Mouse (Mus musculus) heart, postnatal 4 days (tissue): ENCODE results near the gene Pi4k2b. TPM values are rescaled to one million over a fixed set of nuclear protein-coding genes. Genes with fewer than 3 reads are reported as not detected.
"Not testable (repeated sequence)": the region's sequence is repeated elsewhere in the genome, so short reads cannot be mapped to it uniquely, and the experiment has no call there.

Experiments
- DNase-seq: peaks from one replicate; pipeline ENCODE4 v3.0.0; 2021
- total RNA-seq, 2 experiments: library from RNA; stranded (reverse); gene quantifications; 2 replicates each; pipeline ENCODE4 v1.2.3; 2021

The Pi4k2b gene
- 1 to 10 TPM; 5.4 to 5.8 TPM for total RNA-seq

DNA sequence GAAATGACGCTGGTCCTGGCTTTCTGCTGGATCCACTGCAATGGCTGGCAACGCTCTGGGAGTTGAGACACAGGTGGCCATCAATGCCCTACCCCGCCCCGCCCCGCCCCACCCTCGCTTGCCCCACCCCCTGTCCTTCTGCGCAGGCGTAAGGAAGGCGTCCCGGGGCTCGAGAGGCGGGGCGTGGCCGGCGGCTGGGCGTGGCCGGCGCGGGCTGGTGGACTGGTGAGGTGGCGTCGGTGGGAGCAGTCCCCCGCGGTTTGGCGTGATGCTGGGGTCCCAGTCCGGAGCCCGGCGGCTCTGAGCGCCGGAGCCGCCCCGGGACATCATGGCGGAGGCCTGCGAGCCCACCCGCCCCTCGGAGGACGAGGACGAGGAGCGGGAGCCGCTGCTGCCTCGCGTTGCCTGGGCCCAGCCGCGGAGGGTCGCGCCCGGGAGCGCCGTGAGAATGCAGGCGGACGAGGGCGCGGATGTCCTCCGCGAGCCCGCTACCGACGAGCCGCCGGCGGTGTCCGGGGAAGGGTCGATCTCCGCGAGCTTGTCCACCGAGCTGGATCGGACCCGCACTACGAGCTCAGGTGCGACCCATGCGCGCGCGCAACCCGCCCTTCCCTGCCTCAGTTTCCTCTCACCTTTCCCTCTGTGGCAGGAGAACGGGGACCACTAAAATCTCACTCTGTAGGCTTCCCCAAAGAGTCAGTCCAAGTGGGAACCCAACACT is at the start of gene Pi4k2b:
Gene Pi4k2b, plus strand, starts transcription at position 184 of the 721 bp plus-strand sequence.
- peak; percentile 90 for DNase-seq

DNA sequence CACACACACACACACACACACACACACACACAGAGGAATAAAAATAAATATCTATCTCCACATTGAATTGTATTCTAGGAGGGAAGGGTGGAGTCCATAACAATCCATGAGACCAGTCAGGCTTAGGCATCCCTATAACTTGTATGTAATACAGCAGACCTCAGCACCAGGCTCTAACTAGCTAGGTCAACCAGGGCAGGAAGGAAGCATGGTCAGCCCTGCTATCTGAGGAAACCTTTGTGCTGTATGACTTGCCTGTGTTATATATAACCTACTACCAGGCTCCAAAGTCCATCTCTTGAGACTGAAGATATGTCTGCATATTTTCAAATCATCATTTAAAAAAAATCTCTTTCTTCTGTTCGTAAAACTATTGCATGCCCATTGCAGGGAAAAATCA is 44.1 kb upstream of the Pi4k2b start:
- no peak for DNase-seq

DNA sequence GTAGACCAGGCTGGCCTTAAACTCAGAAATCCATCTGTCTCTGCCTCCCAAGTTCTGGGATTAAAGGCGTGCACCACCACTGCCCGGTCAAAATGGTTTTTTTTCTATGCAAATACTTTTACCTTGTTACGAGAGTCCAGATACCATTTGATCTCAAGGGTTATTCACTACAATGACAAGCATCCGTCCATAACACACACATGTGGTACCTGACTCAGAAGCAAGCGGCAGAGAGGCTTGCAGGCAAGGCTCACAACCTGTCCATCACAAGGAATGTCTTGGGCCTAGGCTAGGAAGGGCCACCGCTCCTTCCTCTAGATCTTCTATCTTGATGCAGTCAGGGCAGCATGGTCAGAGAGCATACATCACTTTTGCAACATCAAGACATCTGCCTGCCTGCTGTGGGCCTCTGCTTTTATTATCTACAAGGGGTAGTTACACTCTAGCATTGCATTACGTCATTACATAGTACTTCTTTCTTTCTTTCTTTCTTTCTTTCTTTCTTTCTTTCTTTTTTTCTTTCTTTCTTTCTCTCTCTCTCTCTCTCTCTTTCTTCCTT is 43.4 kb upstream of the Pi4k2b start:
- not testable (repeated sequence) for DNase-seq

DNA sequence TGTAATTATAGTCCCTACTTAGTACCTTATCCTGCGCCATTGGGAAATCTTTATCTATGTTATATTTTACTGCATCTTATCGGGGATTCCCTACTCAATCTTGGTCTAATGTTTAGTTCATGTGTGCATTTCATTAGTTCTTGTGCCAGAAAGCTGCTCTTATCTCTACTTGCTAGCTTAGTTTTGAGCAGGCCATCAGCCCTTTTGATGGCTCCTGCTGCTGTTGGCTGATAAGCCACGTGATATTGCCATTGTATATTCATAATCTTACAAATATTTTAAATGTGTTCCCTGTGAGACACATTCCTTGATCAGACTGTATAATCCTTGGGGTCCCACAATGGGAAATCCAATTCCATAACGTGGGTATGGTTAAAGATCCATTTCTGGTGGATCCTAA is 36.8 kb upstream of the Pi4k2b start:
- no peak for DNase-seq

DNA sequence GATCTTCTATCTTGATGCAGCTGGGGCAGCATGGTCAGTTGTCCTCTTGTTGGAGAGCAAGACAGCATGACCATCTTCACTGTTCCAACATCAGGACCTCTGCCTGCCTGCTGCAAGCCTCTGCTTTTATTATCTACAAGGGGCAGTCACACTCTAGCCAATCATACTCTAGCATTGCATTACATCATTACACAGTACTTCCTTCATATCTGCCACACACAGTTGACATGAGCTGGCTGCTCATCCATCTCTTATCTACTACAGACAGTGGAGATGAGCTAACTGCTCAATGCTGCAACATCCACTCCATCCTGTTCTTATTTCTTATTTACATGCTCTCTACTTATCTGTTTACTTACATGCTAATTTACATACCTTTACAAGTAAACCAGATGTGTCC is 28.7 kb upstream of the Pi4k2b start:
- no peak for DNase-seq

DNA sequence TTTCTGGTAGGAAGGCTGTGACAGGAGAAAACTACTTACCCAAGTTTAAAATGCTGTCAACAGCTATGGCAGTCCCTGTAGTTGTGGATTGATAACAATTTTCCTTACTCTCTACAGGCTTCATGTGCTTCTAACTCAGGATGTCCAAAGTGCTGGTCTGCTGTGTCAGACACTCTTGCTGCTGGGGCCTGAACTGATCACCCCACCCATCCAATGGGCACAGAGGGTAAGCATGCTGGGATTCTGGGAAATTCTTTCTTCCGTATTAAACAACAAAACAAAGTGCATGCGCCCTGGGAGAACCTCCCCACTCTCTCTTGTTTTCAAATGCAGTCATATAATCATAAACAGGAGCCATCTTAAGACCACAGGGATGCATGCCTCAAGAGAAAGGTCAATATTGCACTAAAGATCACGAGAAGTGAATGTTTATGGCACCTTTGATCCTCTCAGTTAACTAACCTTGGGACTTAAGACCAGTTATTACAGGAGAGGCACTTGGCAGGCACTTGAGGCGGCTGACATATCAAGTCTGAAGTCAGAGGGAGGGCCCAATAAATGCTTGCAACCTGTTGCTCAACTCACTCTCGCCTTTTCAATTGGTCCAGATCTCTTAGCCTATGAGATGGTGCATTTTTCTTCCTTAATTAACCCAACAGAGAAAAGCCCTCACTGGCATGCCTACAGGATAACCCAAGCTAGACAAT is 24.5 kb upstream of the Pi4k2b start:
- DNase-seq = no peak

DNA sequence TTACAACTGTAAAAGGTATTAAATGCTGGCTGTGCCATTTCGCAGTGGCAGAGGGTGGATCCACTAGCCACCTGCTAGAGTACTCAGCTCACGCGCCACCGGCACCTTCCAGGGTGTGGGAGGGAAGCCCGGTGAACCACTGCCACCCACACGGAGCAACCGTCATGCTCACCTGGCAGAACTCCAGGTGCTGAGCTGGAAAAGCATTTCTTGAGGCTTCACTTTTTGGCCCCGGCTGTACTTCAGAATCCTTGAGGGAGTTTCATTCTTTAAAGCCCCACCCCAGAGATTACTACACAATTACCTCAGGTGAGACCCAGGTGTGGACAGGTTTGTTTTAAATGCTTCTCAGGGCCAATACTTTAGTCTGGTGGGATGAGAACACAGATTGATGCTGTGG is 20.4 kb upstream of the Pi4k2b start:
- DNase-seq = no peak

DNA sequence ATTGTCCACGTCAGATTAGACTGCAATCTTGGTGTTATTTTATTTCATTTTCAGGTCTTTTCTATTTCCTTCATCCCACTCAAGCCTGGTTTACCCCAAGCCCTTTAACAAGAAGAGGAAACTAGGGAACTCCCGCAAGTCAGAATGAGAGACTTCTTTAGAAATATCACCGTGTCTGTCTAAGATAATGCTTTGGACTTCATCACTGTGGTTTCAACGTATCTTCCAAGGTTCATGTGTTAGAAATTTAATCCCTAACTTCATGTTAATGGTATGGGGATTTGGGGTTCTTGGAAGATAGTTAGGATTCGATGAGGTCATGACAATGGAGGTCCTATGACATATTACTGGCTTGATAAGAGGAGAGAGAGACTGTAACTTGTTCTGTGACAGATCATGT is 13.6 kb upstream of the Pi4k2b start:
- no peak for DNase-seq

DNA sequence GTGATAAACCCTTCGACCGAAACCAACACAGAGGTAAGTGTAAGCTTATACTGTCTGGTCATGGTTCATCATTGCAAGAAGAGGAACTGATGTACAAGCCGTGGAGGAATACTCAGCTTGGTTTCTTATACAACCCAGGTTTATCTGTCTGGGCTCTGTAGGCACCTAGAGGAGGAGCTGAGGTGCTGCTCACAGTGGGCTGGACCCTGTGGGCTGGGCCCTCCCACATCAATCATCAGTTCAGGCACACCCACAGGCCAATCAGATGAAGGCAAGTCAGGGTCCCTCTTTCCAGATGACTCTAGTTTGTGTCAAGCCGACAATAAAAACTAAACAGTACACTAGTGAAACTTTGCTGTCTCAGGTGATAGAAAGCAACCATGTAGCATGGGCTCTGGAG is 8.6 kb upstream of the Pi4k2b start:
- no peak for DNase-seq

DNA sequence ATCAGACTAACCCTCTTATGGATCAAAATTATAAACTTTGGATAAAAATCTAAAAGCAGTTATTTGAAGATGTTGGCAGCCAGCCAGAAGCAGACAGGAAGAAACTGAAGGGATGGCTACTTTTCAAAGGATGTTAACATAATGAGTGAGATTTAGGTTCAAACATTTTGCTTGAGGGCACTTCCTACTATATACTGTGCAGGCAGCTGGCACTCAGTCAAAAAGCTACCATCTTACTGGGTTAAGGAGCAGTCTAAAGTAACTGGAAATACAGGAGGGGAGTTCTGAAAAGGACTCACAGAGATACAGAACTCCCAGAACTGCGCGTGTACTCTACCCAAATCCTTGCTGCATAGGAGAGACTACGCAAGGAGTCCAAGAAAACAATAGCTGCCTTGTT is 5.3 kb upstream of the Pi4k2b start:
- DNase-seq = no peak

DNA sequence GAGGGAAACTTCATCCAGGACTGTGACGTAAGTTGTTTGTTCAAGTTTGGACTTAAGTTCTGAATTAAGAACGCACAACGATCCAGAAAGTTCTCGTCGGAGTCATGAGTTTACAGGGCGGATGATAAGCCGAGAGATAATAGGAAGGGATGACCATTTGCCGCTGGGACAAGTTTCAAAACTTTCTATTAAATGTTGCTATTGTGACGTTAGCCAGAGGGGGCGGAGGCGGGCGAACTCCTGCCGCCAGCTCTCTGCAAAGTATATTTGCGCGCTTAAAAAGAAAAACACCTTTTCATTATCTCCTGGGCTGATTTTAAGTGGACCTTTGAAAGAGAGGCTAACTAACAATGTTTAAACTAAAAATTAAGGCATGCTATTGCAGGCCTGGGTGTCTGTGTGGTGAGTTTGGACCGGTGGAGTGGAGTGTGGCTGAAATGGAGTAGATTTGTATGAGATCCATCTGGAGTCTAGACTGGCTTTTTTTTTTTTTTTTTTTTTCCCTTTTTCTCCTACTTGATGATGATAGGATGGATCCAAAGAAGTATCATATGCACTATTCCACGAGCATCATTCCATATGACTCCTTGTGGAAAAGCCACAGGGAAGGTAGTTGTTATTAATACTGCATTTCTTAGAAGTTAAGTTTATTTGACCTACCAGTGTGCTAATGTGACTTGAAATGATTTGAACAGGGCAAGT is 889 bp downstream of the Pi4k2b start:
- DNase-seq = peak; percentile 44

DNA sequence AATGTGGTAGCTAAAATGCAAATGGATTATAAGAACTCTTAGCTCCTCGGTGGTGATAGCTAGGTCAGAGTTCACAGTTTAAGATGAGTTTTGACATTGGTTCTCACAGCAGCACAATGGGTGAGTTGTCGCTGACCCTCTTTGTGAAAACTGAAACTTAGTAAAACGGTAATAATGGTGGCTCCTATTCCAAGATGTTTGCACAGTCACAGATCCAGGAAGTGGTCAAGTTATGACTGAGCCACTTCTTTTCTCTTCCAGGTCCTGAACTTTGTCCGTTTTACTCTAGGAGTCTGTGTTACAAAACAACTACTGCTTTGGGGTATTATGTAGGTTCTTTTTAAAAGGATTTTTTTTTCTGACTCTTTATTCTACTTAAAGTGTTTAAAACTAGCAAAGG is 1.9 kb downstream of the Pi4k2b start:
- no peak for DNase-seq

DNA sequence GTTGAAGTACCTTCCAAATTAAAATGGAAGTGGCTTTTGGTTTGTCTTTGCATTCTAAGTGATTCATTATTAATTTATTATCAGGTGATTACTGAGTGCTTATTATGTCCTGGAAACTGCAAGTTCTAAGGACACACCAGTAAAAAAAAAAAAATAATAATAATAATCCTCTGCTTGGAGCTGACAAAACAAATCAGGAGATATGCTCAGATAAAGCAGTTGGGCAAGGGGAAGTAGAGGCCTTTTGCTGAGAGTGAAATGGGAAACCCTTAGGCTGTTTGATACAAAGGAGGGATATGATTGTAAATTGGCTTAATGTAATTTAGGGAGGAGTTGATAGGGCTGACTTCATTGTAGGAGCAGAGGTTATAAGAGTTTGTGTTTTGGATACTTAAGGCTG is 5.5 kb downstream of the Pi4k2b start:
- DNase-seq = no peak

DNA sequence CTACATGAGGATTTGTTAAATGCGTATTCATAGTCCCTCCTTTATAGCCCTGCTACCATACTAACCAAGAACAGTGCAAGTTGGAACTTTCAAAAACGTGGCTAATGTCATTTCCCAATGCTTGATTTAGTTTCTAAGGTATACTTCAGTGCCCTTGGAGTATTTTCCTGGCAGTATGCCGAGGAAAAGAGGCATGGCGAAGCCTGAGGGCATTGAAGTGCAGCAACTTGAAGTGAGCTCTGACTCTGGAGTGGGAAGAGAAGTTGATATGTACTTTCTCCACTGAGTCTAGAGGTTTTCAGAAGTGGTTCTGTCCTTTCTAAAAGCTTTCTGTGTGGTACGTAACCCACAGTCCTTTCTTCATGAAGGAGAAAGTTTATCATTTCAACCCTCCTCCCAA is 7.4 kb downstream of the Pi4k2b start:
- no peak for DNase-seq

DNA sequence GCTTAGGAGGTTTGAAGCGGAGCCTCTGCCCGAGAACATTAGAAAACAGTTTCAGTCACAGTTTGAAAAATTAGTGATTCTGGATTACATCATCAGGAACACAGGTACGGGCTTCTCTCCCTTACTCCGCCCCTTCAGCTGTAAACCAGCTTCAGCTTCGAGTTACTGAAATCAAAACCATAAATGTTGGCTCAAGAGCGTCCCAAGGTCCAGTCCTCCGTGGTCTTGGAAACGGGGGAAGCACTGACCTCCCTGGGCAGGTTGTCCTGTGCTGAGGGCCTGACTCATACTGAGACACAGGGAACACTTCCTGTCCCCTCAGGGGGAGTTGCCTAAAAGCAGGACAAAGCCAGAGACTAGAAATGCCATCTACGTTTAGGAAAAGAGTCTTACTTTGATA is 11.8 kb downstream of the Pi4k2b start:
- DNase-seq = no peak

DNA sequence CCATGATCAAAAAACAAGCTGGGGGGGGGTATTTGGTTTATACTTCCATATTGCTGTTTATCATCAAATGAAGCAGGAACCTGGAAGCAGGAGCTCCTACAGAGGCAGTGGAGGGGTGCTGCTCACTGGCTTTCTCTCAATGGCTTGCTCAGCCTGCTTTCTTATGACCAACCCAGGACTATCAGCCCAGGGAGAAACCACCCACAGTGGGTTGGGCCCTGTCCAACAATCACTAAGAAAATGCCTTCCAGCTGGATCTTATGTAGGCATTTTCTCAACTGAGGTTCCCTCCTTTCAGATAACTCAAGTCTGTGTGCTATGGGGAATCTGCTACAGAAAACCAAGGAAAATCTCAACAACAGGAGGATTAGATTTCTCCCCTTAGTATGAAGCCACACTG is 12.8 kb downstream of the Pi4k2b start:
- no peak for DNase-seq

DNA sequence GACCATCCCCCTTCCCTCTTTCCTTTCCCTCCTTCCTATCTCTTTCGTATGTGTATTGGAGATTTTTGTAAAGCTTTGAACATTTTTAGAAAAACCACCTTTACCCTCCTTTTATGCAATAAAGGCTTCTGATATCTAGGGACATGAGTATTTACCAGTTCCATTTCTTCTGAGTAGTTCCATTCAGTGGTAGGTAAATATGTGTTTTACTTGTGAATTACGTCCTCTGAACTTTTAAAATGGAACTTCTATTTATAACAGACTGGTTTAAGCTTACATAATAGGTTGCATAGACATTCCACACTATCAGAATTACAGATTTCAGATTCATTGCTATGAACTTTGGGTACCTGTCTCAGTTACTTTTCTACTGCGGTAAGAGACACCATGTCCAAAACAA is 14.0 kb downstream of the Pi4k2b start:
- no peak for DNase-seq

DNA sequence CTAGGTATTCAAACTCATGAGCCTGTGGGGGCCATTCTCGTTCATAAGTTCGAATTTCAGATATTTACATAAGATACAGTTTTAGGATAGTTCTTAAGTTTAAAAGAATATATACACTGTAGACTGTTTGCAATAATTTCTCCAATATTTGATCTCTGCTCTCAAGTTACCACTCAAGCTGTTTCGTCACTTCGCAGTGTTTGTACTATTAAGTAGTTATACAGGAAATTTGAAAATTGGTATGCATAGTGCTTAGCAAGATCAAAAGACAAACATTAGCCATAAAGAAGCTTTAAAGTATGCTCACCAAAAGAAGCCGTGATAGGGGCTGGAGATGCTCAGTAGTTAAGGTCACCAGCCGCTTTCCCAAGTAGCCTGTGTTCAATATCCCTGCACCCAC is 14.6 kb downstream of the Pi4k2b start:
- no peak for DNase-seq

DNA sequence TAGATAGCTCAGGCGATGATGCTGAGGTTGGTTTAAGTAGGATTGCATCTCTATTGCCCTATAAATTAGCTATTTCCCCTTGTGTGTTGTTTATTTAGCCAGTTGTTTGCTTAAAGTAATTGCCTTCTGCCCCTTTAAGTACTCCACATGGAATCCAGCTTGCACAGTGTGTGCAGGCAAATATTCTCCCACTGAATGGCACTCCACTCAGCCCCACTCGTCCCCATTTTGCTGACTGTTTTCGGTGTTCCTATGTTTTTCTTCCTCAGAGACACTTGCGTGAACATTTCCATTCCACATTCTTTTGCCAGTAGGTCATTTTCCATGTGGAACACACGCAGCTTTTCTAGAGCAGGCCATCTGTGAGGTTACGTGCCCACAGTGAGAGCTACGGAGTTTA is 21.2 kb downstream of the Pi4k2b start:
- DNase-seq = no peak

DNA sequence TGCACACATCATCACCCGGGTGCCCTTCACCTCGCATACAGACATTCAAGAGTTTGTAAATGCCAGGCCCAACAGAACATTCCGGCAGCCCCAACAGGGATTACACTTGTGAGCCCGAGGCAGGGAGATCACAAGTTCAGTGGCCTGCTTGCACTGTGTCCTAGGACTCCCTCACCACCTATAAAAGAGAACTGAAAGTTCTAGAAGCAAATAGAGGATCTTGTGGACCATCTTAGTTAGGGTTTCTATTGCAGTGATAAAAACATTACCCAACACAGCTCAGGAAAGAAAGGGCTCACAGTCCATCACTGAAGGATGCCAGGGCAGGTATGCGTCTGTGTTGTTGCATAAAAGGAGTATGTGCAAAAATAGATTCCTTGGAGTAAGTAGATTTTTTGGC is 32.9 kb downstream of the Pi4k2b start:
- DNase-seq = no peak

DNA sequence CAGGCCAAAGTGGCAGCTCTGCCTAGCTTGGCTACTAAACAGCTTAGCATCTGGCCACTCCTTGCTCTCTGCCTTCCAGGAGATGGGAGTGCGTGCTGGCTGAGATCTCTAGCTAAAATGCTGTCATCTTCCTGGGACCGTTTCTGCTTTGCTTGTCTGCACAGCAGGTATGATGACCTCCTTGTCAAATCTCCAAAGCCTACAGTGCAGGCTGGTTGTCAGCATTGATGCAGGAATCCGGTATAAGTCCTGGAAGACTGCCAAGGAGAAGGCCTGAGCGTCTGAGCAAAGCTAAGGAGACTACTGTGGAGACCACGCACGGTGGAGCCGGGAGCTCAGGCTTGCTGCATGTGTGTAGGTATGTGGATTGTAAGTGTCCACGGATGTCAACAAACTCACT is 33.9 kb downstream of the Pi4k2b start, which contains the start of gene Zcchc4:
Gene Zcchc4, plus strand, starts transcription at position 173 of the 400 bp plus-strand sequence.
- DNase-seq = no peak

DNA sequence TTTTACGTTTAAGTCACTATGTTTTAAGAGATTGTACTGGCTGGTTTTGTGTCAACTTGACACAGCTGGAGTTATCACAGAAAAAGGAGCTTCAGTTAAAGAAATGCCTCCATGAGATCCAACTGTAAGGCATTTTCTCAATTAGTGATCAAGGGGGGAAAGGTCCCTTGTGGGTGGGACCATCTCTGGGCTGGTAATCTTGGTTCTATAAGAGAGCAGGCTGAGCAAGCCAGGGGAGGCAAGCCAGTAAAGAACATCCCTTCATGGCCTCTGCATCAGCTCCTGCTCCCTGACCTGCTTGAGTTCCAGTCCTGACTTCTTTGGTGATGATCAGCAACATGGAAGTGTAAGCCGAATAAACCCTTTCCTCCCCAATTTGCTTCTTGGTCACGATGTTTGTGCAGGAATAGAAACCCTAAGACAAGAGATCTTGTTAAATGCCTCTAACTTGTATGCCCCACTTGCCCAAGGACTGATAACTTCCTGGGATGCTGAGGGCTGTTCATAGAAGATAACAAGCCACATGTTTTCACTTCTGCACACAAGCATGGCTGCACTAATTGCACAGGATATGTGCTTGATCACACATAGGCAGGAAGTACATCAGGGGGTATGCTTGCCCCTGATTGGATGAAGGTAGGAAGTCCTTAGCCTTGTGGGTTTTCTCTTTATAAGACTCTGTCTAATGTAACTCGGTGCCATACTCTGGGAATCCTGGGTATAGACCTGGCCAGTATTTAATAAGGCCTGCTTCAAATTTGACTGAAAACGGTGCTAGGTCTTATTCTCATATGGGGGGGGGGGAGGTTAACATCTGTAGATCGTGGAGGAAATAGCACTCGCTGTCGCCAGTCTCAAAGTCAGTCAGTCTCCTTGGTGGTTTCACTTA is 35.3 kb downstream of the Pi4k2b start:
- DNase-seq = not testable (repeated sequence)
